Mouse (Mus musculus) thymus, postnatal 10 days (tissue): Measurements from ENCODE around the gene Acoxl.

Source experiments
- DNase-seq, 2 experiments: peaks; one replicate each; pipeline ENCODE4 v3.0.0; 2021; ENCODE audit warnings: low spot score in 2 of 2

The Acoxl gene

DNA sequence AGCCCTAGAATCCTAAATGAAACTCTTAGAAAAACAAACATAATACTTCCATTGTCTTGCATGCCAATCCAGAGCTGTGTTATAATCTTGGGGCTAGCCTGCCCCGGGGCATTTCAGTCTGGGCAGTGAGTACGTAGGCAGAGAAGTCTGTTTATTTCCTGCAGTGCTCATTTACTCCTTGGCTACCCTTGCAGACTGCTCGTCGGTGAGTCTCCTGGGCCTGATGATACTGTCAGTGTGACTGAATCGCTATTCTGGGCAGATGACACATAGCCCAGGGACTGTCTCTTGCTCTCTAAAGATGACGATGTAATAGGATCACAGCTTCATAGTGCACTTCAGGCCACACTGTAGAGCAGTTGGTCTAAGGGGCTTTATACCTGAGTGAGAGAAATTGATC is 56.2 kb downstream of the Acoxl start:
- DNase-seq, result no peak

- no peak for DNase-seq
Observed at GRCm38 (mm10) chr2:127897718-127898117, 59.0 kb downstream of the Acoxl start.

DNA sequence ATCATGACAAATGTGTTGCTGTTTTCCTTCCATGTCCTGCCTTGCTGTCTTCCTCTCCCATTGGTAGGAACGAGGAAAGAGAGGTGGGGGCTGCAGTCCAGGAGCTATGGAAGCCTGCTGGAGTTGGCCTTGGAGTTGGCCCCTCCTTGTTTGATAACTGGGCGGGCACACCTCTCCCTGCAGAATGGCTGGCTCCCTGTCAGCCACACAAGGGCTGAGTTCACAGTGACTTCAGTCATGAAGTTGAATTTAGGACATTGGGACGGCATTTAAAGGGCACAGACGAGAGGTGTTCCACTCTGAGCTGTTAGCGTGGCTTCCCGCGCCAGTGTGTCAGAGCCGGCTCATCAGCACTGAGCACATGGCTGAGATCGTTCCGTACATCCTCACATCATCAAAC is 66.2 kb downstream of the Acoxl start:
- DNase-seq, result no peak

DNA sequence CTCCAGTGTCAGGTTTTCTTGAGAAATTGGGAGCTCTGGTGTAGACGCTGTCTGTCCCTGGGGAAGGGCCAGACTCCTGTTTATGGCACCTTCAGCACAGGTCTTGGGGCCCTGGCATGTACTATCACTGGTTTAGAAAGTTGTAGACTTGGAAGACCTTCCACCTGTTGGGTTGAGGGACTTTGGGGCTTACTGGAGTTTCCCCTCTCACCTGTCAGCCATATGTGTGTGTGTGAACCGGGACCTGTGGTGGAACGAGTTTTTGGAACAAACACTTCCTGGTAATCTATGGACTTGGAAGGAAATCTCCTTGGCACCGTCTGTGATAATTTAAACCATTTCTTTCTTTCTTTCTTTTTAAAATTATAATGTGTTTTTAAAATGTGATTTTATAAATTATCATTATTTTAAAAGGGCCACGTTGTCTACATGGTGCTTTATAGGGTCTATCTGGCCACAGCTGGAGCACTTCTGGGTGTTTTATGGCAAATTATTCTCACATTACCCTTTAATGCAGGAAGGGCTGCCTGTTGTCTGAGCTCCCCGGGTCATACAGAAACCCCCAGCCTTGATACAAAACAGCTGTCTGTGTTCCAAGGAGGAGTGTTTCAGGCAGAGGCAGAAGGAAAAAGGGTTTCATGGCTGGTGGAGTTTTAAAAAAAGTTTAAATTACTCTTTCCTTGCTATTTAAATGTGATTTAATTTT is 68.5 kb downstream of the Acoxl start:
- DNase-seq, result no peak

GRCm38 (mm10) chr2:127907679-127908042 is 69.0 kb downstream of the Acoxl start:
- DNase-seq, result no peak

DNA sequence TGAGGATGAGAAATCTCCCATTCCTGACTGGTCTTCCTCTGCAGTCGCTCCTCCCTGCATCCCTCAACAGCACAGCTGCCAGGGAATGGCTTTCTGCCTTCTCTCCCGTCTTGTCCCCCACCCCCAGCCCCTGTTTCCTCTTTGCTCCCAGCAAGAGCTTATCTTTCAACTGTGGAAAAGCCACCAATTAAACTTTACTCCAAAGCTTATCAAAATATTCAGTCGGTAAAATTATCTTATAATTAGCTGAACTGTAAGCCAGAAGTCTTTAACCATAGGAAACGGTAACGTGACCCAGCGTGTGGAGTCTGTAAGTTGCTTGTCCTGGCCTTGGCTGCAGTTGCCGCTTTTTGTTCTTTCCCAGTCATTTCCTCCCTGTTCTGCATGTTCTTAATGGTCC is 70.2 kb downstream of the Acoxl start:
- DNase-seq, result no peak

DNA sequence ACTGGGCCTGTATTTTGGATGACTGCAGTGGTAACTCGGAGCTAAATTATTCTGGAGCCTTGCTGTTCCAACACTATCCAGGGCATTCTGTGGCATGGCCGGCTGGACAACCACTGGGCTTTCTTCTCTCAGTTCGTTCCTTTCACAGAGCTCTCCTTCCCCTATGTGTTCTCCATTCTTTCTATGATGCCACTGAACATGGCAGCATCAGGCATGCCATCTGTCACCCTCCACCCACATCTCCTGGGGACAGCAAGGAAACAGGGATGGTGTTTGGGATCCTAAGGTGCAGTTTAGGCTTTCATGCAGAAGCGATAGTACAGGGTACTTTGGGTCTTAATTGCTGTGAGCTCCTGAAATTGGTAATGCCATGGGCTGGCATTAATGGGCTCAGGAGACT is 71.1 kb downstream of the Acoxl start:
- DNase-seq, result no peak

DNA sequence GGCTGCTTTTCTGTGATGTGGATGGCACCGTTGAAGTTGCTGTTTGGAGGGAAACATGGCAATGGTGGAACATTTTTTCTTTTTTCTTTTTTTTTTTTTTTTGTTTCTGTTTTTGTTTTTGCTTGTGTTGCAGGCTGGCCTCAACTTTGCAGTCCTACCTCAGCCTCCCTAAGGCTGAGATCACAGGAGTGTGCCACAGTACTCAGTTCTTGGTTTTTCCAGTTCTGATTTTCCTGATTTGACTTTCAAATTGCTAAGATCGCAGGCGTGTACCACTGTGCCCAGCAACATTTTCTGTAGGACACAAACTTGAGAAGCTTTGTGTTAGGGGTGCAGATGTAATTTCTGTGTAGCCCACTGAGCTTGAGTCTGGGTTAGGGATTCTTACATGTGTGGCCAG is 72.9 kb downstream of the Acoxl start:
- no peak for DNase-seq

GRCm38 (mm10) chr2:127914047-127914446 is 75.4 kb downstream of the Acoxl start:
- DNase-seq, result no peak

DNA sequence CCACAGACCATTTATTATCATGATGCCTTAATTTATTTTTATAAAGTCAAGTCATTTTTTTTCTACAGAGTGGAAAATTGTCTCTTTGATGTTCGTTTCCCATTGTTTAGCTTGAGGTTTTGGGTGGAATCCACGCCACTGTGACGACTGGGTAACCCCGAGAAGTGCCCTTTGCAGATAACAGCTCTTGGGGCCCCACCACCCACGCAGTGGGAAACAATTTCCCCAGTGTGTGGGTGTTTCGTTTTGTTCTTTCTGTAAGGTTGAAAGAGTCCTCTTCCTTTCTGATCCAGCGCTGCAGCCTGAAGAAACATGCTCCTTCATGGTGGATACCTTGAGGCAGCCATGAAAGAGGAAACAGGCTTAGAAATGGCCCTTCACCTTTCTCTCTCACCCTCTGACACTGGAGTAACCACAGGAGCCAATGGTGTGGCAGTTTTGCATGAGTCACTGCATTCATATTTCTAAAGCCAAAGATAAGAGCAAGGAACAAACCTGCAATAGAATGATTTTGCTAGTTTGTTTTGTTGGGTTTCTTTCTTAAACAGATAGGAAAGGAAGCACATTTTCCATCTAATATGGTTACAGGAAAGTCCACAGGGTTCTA is 78.2 kb downstream of the Acoxl start:
- DNase-seq, result peak; percentile 52 to 63

DNA sequence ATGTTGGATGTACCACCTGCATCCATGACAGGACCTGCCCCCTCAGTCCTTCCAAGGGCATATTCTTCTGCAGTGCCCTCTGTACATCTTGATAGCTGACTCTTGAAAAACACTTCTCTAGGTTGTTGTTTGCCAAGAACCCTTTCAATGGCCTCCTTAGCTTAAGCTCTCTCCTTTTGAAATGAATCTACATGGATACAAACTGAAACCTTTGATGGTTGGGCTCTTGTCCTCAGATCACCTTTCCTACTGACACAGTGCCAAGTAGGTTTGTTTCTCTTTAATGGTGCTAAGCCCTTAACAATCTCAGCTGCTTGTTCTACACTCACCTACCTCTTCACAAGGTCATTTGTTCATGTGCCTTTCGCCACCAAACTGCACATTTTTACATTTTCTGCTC is 81.1 kb downstream of the Acoxl start:
- DNase-seq, result no peak

DNA sequence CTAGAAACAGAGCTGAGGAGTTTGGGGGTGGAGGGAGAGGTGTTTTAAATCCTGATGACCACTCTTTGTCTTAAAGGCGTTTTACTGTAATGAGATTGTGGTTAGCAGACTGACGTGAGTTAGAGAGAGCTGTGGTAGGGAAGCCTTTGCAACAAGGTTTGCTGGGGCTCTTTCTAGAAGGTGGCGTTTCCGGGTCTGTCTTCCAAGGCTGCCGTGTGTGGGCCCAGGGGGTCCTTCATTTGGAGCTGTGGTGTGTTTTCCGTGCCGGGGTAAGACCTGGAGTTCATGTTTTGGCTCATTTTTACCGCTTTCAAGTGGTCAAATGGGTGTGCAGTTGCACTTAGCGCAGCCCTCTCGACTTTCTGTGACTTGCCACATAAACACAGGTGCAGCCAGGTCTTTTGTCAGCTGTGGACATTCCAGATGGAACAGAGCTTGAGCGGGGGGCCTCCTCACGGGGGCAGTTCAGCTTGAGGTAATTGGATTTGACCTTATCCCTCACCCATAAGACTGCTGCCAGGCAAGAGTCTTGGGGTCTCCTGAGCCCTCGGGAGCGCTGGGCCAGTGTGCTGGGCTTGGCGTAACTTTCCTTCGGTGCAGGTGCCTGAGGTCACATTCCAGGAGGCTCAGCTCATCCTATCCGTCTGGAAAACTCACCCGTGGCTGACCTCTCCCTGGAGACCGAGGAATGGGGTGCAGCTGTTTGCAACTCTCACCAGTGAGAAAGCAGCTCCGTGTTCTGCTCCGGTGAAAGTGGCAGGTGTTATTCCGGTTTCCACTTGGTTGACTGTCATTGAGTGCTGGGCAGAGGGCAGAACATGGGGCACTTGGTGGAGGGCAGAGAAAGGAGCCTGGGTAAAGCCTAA is 83.6 kb downstream of the Acoxl start:
- DNase-seq, result peak; percentile 27 to 47

- DNase-seq, result peak; percentile 17 to 29
Observed at GRCm38 (mm10) chr2:127923077-127923680, 84.5 kb downstream of the Acoxl start.

- DNase-seq, result no peak
Observed at GRCm38 (mm10) chr2:127926679-127927324, 88.1 kb downstream of the Acoxl start.

GRCm38 (mm10) chr2:127927452-127928273 is 89.0 kb downstream of the Acoxl start:
- DNase-seq, result peak; percentile 80 to 90

DNA sequence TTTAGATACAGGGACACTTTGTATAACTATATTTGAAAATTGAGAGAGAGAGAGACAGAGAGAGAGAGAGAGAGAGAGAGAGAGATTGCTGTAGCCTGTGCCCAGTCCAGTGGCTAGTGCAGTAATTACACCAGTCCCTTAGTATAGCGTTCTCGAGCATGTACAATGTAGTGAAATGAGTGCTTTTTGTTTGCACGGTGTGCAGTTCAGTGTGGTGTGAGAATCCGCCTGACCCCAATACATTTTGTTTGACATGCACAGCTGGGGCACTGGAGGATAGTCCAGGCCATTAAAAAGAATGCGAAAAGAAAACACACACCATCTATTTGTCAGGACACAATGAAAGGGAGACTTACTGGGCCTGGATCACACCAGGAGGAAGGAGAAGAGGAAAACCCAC is 89.6 kb downstream of the Acoxl start:
- no peak for DNase-seq

DNA sequence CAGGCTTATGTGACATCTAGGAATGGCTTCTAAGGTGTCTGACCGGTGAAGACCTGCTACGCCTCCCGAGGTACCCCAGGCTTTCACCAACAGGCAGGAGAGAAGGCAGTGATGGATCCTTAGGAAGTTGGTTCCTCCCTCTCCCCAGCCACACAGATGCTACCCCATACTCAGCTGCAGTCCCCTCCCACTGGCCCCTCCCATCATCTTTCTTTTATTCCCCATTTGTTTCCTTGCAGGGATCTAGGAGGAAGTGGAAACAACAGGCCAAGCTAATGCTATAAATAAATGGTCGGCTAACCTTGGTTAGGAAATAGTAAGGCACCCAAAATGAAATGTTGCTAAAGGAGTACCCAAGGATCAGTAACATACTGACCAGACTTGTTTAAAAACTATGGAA is 90.2 kb downstream of the Acoxl start:
- no peak for DNase-seq

DNA sequence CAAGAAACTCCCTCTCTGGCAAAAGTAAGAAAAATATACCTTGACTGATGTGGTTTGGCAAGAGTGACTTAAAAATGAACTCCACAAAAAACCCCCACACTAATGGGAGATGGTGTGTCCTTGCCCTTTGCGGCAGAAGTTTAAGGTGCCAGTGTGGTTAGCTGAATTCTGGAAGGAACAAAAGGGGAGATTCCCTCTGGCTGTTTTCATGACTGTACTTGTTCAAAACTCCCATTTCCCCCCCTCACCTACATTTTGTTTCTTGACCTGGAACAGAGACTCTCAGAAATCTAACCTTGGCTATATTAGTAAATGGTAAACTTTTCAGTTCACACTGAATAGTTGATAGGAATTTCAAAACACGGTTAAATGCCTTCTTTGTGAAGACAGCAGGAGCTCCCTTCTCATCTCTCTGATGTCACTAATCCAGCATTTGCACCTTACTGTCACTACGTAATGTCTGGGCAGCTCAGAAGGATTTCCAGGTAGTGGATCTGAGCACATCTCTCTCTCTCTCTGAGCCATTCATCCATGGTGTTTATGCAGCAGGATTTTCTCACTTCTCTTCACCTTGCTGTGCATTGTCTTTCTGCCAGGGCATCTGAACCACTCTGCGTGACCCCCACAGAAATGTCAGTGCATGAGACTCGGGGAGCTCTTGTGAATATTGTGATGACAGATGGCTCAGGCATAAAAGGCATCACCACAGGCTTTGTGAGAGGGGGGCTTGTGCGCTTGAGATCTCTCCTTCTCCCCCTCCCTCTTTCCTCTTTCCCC is 91.5 kb downstream of the Acoxl start:
- DNase-seq, result no peak

GRCm38 (mm10) chr2:127931576-127931975 is 92.9 kb downstream of the Acoxl start:
- DNase-seq, result no peak

DNA sequence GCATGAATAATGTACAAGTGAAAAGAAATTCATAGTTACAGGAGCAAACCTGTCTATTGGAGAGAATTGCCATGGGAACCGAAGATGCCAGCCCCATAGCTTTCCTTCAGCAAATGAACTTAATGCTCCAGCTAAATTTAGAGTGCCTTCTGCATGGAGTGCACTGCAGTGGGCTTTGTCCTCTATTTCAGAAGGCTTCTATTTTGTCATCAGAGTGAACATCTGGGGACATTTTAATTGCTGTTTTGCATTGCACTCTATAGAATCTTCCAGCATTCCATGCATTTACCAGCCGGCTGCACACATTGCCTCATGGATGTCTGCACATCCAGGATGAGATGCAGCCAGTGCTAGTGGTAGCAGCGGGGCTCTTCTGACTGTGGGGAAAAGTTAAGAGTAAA is 94.9 kb downstream of the Acoxl start:
- DNase-seq, result no peak
